Mouse (Mus musculus): ENCODE results near the gene Tubgcp2.
A peak's percentile ranks its signal among the peaks of the same experiment; 100 is the strongest.

Tubgcp2 gene

DNA sequence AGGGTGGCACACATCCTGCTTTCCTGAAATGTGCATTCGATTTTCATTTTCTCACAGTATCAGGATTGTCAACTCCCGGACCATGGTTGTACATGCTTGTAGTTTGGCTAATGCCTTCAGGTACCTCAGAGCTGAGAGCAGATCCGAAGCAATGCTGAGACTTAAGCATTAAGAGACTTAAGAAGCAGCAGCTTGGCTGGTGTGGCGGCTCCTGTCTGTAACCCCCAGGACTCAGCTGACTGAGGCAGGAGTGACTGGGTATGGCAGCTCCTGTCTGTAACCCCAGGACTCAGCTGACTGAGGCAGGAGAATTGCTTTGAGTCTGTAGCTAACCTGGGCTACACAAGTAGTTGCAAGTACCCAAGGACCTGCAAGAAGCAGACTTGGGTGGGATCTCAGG, 9.1 kb upstream of the Tubgcp2 start:
- no peak for DNase-seq

- DNase-seq: no peak
Observed at GRCm38 (mm10) chr7:140042728-140043127, 6.3 kb upstream of the Tubgcp2 start.

GRCm38 (mm10) chr7:140037171-140037555, 694 bp upstream of the Tubgcp2 start:
- DNase-seq: no peak

- DNase-seq: no peak
Observed at GRCm38 (mm10) chr7:140035456-140035855, 1.0 kb downstream of the Tubgcp2 start.

DNA sequence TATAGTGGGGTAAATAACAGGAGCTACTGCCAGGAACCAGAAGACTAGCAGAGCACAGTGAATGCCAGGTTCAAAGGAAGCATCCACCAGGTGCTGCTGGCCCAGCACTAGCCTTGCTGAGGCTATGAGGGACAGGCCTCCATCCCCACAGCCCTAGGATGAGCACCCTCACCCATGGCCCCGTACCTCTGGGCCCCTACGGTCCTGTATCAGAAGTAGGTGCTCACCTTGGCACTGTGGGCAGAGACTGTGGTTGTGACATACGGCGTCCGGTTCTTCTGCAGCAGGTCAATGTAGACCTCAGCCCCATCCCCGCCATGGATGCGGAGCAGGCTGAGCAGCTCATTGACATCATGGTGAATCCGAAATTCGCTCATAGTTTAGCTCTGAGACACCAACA, 3.1 kb downstream of the Tubgcp2 start:
- DNase-seq: no peak

GRCm38 (mm10) chr7:140032366-140032765, 4.1 kb downstream of the Tubgcp2 start:
- no peak for DNase-seq

- no peak for DNase-seq
Observed at GRCm38 (mm10) chr7:140031771-140032170, 4.7 kb downstream of the Tubgcp2 start.

DNA sequence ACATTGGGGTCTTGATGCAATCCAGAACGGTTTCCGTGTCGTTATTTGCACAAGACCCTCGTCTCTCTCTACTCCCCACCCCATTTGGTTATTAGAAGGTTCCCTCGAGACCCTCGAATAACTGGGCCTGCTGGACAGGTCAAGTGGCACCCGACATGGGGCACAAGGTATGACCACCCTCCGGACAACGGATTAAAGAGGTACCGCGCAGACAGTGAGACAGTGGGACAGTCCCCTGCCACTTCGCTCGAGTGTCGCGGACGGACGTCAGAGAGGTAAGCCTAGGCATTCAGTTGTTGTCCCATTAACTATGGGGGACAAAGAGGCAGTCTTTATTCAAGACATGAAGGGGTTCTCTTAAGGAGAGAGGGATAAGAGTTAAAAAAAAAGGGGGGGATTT, 25.1 kb downstream of the Tubgcp2 start:
- DNase-seq: no peak

- no peak for DNase-seq
Observed at GRCm38 (mm10) chr7:140007781-140008180, 28.7 kb downstream of the Tubgcp2 start.

- no peak for DNase-seq
Observed at GRCm38 (mm10) chr7:140006861-140007611, 29.4 kb downstream of the Tubgcp2 start.

DNA sequence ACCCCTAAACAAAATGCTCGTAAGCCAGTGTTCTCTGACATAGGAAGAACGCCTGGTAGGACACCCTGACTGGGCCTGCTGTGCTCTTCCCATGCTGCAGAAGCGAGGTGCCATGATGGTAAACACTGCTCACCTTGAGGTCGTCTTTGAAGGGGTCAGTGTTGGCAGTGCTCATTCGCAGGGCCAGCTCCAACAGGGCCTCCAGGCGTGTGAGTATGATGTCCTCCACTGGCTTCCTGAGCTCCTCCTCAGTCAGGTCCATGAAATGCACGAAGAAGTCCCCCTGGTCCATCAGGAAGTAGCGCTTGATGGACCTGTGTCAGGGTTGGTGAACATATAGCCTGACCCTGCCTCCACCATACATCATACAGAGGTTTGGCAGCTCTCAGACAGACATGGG, 31.8 kb downstream of the Tubgcp2 start:
- DNase-seq: no peak

- no peak for DNase-seq
Observed at GRCm38 (mm10) chr7:140001086-140001740, 35.3 kb downstream of the Tubgcp2 start.

- no peak for DNase-seq
Observed at GRCm38 (mm10) chr7:139998691-139999350, 37.6 kb downstream of the Tubgcp2 start.

- DNase-seq: peak; percentile 62
Observed at GRCm38 (mm10) chr7:139994676-139995075, 41.8 kb downstream of the Tubgcp2 start.

DNA sequence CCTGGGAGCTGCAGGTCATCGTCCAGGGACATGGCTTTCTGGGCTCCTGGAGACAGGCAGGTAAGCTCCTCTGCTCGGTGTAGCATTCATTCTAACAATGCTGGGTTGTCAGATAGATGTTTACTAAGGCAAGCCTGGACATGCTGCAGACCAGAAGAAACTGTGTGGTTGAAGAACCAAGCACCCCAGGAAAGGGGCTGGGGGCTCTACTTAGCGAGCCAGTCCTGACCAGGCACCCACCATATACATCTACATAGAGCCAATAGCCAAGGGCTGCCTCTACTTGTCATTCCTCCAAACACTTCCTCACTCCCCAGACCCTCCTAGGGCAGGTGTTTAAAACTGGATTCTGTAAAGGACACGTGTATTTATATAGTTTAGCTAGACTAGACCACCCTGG, 42.3 kb downstream of the Tubgcp2 start:
- no peak for DNase-seq

- no peak for DNase-seq
Observed at GRCm38 (mm10) chr7:139993532-139993931, 42.9 kb downstream of the Tubgcp2 start.

- DNase-seq: peak; percentile 28
Observed at GRCm38 (mm10) chr7:139992406-139992805, 44.1 kb downstream of the Tubgcp2 start, which contains the start of gene Adam8. TSS of gene Adam8 (minus strand) at chr7:139992562.

DNA sequence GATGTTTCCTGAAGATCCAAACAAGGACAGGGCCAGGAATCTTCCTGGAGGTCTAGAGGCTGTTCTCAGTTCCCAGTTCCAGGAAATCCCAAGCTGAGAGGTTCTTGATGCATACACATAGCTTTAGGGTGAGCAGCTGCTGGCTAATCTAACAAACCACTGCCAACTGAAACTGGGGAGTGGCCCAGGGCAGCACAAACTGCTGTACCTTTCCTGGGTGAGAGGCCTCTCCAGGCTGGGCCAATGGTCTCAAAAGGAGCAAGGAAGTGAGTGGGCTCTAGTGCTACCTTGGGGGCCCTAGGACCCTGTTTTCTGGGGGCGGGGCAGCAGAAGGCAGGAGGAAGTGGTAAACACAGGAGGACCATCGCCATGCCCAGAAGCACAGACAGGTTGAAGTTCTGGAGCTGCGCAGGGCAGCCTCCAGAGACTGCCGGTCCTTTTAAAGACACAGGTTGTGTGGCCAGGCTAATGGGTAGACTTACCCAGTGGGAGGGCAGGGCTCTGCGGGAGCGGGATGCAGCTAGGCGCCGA, 45.5 kb downstream of the Tubgcp2 start:
- DNase-seq: no peak

DNA sequence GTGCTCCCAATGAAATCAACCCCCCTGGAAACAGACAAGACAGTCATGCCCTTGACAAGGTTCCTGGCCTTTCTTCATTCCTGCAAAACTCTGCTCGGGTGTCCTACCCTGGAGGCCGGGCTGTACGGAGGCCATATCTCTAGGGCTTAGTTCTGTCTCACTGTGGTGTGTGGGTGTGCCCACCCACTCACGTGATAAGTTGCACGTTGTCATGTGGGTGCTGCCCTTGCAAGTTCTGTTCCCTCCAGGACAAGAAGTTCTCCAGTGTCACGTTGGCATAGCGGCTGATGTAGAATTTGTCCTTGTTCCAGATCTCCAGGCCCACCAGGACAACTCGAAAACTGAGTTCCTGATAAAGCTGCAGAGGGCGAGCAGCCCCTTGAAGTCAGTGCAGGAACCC, 48.2 kb downstream of the Tubgcp2 start:
- DNase-seq: no peak

- no peak for DNase-seq
Observed at GRCm38 (mm10) chr7:139984505-139984904, 52.0 kb downstream of the Tubgcp2 start.

GRCm38 (mm10) chr7:139982058-139982457, 54.4 kb downstream of the Tubgcp2 start:
- no peak for DNase-seq

DNA sequence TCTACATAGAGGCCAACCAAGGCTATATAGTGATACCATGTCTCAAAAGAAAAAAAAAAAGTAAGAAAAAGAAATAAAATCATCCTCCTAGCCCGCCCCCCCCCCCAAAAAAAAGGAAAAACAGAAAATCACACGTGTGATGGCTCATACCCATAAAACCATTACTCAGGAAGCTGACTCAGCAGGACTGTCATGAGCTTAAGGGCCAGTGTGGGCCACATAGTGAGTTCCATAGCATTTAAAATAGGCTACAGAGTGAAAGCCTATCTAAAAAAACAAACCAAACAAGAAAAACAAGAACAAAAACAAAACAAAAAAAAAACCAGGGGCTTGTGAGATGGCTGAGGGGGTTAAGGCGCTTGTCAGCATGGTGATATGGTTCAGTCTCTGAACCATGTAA, 55.7 kb downstream of the Tubgcp2 start:
- no peak for DNase-seq

GRCm38 (mm10) chr7:139979011-139979719, 57.3 kb downstream of the Tubgcp2 start:
- no peak for DNase-seq

All from kidney, adult 9 months (tissue).